Mouse (Mus musculus) cerebral cortex, adult 2 months (tissue): ENCODE data around the gene Eif2d.

Experiments used
- WGBS: fragments of 180-500 bp; shearing (Covaris S2); methylation state at CpG from one replicate; pipeline ENCODE4 v1.1.7; 2018; 5-methylcytosine and 5-hydroxymethylcytosine counted together

The Eif2d gene

DNA sequence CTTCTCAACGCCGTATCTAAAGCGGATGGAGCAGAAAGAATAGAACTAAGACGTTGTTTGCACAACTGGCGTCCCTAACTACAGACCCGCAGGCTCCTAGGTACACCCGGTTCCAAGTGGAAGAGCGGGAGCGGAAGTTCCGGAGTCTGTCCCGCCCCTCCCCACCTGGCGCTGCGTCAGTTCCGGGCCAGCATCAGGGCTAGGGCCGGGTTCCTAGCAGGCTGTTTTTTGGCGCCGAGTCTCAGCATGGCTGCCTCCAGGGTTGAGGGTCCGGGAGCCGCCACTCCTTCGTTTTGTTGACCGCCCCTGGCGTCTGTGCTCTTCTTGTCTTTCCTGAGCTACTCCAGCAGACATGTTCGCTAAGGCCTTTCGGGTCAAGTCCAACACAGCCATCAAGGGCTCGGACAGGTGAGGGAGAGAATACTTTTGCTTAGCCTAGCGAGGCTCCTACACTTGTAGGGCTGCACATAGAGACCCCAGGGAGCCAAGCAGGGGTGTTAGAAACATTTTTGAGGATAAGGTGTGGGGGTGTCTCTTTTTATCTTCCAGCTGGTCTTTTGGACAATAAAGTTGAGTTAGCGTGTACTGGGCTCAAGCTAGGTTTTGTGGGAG lies at the start of gene Eif2d:
Gene Eif2d (plus strand): TSS at position 164 of the 612 bp plus-strand sequence.
- under 1% methylated on average over 27 of the region's 27 CpGs for WGBS

DNA sequence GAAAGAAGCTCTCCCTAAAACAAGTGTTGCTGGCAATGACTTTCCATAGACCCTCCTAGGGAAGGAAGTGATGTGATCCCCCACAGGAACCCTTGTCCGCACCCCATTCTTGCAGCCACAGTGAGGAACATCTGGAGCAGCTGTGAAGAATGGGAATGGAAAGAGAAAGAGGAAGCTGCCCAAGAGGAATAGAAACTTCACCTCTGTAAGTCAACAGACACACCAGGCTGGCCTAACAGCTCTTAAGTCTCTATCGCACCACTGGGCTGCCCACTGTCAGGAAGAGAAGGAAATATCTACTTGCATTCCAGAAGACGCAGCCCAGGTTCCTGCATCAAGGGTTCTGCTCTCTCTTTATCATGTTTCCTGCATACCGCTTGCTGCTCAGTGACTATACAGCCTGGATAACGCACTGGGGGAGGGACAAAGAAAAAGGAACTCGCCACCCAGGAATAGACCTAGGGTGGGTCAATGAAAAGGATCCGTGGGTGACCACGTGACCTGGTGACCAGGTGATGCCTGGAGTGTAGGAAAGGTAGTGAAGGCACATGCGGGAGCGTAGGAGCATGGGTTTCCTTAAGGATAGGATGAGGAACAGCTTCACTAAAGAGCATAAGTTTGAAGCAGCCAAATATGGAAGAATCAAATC lies 49.1 kb upstream of the Eif2d start:
- 84% methylated on average over 10 of the region's 10 CpGs for WGBS

DNA sequence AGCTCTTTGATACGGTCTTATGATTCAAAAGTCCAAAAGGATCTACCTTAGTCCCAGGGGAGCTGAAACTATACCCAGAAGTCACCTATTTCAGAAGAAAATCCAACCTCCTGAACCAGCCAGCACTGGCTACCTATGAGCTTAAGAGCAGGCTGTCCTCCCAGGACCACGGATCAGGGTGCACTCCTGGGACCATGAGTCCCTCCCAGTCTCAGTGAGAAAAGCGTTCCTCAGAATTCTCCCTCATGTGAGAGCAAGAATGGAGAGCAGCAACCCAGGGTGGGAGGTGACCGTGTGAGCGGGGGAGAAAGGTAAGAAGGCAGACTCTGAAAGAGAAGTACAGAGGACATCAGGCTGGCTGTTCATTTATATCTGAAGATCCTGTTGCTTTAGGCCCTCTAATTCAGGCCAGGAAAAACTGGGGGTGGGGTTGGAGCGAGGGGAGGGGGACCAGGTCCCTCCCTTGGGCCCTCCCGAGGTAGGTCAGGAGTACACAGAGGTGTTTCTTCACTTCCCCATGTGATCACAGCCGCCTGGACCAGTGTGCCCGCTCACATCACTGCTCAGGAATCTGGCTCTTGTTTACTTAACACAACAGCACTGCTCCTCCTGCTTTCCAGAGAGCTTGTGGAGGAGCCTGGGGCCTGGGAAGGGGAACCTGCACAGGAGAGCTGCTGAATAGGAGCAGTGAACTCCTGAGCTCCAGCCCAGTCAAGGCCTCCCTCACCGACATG lies 45.2 kb upstream of the Eif2d start:
- 83% methylated on average over 10 of the region's 10 CpGs for WGBS

DNA sequence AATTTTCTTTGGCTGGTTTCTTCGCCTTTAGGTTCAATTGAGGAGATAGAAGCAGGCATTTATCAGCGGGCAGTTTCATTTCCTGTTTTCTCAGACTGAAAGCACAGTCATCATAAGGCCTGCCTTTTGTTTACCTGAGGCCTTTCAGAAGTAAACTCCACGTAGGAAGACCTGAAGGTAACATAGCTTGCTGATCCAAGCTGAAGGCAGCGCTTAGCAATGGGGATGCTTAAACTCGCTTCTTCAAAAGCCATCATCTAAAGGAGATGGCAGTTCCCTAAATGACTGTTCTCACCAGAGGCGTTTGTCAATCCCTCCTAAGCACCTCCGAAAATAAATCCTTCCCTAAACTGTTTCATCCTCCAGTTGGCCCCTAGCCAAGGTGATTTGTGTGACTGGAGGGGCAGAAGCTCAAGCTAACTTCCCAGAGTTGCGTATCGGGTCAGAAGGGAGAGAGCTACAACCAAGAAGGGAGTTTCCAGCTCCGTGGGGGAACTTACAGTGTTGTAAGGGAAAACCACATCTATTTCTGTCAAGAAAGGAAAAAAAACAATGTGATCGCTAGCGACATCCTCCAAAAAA lies 42.4 kb upstream of the Eif2d start:
- 52% methylated on average over 12 of the region's 12 CpGs for WGBS

DNA sequence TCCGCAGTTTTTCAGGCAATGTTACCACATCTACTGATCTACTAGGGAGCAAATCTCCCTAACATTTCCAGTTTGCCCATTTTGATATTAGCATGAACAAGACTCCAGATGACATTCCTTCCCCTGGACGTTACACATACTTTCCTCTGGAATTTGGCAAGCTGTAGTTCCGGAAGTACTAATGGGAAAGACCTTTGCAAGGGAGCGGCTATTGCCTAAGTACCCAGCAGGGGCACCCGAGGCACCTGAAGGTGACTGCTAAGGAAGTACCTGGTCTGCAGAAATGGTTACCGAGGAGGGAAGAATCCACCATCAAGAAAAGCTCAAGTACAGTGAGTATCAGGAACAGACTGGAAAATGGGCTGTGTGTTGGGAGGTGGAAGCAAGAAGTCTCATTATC lies 40.4 kb upstream of the Eif2d start:
- 59% methylated on average over 6 of the region's 6 CpGs for WGBS

DNA sequence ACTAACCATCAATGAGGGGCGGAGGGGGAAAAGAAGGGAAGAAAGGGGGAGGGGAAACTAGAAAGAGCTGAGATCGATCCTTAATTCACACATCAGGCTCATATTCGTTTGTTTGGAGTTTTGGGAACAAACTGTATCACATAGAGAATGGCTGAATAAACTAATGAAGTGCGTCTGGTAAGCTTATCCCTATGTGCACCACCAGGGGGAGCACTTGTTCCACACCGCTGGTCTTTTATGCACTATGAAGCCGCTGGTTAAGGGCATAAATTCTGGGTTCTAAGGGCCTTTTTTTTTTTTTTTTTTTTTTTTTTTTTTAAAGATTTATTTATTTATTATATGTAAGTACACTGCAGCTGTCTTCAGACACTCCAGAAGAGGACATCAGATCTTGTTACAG lies 37.0 kb upstream of the Eif2d start:
- 11% methylated on average over 6 of the region's 6 CpGs for WGBS

DNA sequence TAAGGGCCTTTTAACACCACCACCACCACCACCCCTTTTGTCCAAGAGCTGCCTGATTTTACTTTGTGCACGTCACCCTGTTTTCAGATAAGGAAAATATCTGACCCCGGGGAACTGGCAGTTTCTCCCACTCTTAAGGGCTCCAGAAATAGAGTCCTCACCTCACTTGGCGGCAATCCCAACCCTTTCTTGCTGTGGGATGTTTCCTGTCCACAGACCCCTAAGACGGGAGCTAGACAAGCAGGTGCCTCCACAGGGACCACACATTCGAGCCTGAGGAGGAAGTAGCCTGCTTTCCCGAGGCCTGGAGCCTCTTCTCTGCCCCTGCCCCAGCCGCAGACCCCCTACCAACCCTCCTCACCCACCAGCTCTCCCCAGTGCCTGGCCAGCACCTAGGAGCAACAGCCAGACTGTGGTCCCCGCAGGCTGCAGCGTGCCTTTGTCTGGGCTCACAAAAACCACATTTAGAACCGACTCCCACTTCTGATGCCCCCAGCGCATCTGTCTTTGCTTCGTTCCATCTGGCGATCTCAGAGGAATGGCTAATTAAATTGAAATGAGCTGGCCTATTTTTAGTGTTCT lies 36.5 kb upstream of the Eif2d start:
- 24% methylated on average over 13 of the region's 13 CpGs for WGBS

DNA sequence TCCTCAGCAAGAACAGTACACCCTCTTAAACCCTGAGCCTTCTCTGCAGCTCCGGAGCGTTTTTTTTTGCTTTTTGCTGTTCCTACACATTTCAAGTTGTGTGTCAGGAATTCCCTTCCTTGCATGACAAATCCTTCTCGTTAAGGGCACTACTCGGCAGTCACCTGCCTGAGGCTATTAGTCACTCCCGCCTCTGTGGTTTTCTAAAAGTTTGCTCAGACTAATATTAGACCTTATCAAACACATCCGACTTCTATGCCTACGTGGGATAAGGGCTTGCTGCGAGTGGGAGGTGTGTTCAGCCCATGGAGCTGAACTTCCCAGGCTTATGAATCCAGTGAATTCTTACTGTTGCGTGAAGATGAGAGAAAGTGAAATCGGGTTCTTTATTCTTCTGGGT lies 34.5 kb upstream of the Eif2d start:
- WGBS = 40% methylated on average over 10 of the region's 10 CpGs

DNA sequence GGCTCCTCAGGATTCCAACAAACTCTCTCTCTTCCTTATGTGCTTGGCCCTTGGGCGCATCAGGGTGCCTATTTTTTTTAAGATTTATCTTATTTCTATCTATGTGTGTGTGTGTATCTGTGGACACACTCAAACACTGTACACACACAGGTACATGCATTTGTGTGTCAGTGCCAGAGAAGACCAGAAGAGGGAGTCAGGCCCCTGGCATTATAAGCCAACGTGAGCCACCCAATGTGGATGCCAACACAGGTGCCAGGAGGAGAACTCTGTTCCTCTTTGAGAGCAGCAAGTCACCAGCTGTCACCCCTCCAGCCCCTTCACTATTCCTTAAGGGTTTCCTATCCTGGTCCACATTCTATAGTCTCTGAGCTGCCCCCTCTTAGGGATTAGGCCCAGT lies 34.0 kb upstream of the Eif2d start:
- WGBS = 55% methylated on average over 2 of the region's 2 CpGs

DNA sequence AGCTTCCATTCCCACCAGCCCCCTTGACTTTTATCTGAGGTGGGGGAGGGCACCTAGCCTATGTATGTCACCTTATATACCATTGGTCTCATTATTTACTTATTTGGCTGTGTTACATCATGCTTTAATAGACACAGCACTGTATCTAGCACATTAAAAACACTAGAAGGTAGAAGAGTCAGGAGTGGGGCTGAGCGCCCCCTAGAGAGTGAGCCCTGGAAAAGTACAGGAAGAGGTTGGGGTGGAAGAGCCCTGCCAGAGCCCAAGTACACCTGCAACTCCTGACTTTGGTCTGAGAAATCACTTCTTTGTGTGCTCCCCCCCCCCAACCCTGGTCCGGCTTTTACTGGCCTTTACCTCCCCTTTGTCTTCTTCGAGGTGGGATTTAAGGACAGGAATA lies 31.0 kb upstream of the Eif2d start:
- 52% methylated on average over 3 of the region's 3 CpGs for WGBS

DNA sequence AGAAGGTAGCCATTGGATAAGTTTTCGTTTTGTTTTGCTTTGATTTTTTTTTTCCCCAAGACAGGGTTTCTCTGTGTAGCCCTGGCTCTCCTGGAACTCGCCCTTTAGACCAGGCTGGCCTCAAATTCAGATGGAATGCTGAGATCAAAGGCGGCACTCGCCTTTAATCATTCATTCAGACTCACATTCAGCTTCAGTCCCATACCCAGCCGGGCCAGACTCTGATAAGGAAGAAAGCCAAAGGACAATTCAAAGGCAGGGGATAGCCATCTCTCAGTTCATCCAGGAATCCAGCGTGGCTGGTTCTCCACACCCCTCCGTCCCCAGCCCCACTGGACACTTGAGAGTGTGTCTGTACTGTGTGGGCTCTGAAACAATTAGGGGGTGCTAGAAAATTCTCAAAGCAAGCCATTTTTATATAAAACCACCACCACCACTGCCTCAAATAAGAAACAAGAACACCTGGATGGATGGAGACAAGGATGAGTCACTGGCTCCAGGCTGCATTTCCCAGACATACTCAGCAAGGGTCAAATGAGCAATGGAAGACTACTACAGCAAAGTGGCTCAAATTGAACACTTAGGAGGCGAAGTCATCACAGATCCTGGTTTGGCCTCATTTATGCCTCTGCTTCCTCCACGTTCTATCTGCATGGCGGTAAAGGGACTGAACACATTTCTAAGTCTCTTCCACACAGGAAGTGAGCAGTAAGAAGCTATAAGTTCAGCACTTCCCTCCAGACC lies 29.3 kb upstream of the Eif2d start:
- WGBS = 84% methylated on average over 10 of the region's 10 CpGs

DNA sequence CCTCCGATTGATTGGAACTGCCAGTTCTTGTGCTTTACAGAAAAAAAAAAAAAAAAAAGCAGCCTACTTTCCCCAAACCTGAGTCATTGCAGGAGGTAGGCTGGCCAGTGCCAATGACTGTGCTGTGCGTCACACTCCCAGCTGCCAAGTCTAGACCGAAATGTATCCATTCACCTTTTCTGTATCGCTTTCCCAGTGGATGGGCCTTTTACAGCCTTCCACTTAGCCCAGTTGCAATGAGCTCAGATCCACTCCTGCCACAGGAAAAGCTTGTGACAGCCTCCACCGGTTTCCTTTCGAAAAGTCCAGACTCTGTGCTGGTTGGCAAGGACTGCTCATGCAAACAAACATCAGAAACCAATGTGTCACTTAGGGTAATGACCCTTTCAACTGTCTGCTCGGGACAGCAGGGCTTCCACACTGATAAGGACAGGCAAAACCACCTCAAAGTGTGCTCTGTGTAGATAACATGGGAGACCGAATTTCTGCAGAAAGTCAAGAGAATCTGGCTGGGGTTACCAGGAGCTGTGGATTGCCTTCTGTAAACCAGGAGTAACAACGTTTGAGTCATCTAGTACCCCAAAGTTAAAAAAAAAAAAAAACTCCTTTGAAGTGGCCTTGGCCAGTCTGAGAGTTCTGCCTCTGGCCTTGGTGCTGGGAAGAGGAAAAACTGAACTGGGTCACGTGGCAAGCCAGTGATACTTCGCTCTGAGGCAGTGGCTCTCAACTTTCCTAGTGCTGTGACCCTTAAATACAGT lies 26.8 kb upstream of the Eif2d start:
- 46% methylated on average over 11 of the region's 11 CpGs for WGBS

DNA sequence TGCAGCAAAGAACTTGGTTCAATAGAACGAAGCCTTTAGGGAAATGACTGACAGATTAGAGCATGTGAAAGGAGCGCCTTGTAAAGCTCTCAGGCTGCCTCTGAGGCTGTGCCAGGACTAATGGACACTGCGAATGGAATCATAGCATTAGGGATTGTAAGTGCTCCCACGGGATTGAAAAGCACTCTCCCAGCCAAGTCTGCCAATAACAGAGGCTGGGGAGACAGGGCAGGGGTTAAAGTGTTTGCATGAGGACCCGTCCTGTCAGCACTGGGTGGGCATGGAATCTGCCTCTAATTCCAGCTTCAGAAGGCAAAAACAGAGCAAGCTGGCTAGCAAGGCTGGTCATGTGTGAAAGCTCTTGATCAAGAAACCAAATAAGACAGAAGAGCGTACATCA lies 18.8 kb upstream of the Eif2d start:
- WGBS = 47% methylated on average over 6 of the region's 6 CpGs

DNA sequence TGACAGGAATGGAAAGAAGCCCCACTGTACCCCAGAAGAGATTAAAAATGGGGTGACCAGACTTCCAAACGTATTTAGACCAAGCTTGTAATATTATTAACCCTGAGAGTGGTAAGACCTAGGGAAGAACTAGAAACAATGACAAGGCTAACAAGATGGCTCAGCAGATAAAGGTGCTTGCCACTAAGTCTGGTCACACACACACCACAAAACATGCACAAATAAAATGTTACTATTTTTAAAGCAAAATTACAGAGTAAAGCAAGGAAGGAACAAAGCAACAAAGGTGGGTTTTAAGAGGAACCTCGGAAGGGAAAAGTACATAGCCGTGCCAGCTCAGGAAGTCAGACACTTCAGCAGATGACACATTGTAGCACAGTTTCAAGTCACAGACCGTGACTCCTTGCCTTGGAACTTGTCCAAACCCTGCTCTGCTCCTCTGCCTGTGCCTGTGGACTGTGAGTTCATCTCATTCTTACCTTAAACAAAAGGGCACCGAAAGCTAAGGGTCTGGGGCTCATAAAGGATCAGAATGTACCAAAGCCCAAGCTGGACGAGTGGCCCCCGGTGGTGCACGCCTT lies 17.9 kb upstream of the Eif2d start:
- 34% methylated on average over 8 of the region's 8 CpGs for WGBS

DNA sequence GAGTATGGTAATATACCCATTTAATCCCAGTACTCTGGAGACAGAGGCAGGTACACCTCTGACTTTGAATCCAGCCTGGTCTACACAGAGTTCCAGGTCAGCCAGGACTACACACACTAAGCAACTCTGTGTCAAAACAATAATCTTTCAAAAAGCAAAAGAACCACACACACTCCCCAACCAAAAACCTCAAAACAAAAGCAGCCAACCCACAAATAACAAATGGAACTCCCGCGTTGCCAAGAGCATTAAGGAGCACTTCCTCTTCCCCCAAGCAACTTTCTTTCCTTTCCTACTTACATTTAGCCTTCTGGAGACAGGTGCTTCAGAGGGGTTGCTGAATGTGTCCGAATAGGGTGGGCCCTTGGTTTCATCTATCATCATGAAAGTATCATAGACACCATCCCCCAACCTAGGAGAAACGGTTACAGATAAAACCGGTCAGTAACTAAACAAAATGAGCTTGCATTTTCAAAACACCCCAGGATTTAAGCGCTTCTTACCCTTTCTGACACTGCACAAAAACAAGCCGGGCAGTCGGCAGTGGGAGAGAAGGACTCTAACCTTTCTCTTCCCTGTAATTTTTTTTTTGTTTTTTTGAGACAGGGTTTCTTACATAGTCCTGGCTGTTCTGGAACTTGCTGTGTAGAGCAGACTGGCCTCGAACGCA lies 16.9 kb upstream of the Eif2d start:
- WGBS = 69% methylated on average over 10 of the region's 10 CpGs

DNA sequence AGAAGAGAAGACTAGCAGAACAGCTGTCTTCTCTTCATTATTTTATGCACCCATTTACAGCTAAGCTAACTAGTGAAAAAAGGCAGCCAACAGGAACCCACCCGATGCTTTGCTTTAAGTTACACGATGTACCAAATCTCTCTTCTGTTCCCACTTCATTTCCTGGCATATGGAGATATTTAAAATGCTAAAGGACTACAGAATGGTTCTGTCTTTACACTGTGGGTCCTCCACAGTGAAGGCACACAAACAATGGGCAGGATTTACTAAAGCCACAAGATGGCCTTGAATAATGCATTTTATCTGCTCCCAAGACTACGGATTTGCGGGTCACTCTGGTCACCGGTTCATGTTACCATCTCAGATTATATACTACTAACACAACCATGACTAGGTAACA lies 15.9 kb upstream of the Eif2d start:
- WGBS = 21% methylated on average over 5 of the region's 5 CpGs

DNA sequence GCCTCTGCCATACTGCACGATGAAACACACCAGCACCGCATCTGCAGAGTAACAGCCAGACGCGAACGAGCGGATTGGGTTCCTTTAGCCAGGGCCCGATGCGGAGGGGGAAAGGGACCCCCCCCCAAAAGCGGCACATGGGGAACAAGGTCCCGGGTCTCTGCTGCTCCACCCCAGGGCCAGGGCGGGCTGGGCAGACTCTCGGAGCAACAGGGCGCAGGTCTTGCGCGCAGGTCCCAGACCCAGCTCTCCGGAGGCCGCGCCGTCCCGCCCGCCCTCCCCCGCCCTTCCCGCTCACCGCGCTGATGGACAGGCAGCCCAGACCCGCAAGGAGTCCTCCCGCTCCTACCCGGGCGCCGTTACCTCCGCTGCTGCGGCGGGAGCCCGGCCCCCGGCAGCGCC lies 15.3 kb upstream of the Eif2d start:
- 2% methylated on average over 30 of the region's 36 CpGs for WGBS

DNA sequence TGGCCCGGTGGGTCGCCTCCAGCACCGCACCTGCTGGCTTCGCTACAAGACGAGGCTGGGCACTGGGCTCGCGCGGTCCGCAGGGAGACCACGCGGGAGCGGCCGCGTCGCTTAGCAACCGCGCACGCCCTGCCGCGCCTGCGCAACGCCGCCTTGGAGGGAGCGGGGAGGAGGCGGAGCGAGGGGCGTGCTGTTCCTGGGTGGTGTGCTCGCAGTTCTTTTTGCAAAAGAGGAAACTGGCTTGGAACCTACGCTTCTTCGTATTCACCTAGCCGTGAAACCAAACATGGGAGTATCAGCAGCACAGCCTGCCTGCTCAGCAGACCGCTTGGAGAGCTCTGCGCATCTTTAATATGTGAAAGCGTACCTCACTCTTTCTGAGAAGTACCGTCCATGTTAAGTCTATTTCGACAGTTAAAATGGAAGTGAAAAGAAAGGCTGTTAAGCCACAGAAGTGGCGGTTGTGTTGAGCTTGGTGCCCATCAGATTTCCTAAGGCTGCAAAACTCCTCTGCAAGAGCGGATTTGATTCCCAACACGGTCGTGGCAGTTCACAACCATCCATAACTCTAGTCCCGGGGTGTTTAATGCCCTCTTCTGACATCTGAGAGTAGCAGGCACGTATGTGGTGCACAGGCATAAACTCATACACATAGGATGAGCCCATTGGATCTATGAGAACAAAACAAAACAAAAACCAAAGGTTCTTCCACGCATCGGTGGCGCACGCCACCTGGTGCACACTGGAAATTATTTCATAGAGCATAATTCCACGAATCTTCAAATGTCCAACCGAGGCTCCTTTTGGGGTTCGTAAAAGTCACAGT lies 14.6 kb upstream of the Eif2d start, which contains the start of gene Dyrk3:
Gene Dyrk3 (minus strand): TSS at position 150 of the 826 bp plus-strand sequence.
- 3% methylated on average over 49 of the region's 49 CpGs for WGBS
